Mouse (Mus musculus): Measurements from ENCODE around the gene Pde12. TPM values are rescaled to one million over a fixed set of nuclear protein-coding genes. Genes with fewer than 3 reads are reported as not detected.

Gene Pde12
- polyA plus RNA-seq (2015; fragmentation: Nextera tagmentation; extraction: Ambion mirVana), result 3.4 and 4.2 TPM in 2 replicates

DNA sequence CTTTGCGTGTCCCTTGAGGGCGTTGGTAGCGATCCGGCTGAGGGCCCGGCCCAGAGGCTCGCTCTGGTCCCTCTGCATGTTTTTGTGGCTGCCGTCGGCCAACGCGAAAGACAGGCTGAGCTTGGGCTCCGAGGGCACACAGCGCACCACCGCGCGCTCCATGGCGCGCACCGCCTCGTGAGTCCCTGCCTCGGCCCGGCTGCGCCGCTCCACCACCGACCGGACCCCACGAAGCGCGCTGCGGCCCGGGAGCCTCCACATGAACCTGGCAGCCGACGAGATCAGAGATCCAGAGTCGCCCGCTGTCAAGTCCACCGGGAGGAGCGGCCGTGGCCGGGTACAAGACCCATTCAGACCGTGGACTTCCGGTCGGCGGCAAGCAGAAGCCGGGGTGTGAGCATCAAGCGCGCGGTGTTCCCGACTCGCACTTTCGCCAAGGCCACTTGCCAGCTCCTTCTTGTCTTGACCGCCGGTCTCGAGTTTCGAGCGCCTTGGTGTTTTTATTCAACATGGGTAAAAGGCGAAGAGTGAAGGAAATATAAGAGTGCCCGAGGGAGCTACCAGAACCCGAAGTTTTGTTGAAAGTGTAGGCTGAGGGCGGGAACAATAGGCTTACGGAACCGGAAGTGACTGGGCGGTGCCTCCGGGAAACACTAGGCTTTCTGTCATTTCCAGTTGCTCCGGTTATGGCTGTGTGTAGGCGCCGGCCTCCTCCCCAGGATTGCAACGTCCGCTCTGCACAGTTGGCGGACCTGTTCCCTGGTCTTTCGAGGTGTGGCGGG, at the start of gene Pde12:
Gene Pde12, minus strand, starts transcription at position 592 of the 782 bp plus-strand sequence.

DNA sequence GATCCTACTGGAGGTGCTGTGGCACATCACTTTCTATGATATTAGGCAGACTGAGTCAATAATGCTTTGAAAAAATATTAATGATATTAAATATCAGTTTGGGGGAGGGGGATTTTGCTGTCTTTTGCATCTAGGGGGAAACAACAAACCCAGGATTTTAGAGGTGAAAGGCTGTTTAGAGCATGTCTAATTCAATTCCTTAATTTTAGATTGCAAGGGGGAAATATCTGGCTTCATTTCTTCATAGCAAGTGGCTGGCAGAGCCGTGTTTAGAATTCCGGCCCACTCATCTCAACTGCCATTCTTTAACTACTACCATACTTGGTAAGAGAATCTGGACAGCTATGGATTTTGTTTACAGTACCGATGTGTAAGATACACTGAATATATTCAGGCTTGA, 23.3 kb upstream of the Pde12 start, which contains the start of gene Dnah12:
Gene Dnah12, plus strand, starts transcription at position 301 of the 400 bp plus-strand sequence.

DNA sequence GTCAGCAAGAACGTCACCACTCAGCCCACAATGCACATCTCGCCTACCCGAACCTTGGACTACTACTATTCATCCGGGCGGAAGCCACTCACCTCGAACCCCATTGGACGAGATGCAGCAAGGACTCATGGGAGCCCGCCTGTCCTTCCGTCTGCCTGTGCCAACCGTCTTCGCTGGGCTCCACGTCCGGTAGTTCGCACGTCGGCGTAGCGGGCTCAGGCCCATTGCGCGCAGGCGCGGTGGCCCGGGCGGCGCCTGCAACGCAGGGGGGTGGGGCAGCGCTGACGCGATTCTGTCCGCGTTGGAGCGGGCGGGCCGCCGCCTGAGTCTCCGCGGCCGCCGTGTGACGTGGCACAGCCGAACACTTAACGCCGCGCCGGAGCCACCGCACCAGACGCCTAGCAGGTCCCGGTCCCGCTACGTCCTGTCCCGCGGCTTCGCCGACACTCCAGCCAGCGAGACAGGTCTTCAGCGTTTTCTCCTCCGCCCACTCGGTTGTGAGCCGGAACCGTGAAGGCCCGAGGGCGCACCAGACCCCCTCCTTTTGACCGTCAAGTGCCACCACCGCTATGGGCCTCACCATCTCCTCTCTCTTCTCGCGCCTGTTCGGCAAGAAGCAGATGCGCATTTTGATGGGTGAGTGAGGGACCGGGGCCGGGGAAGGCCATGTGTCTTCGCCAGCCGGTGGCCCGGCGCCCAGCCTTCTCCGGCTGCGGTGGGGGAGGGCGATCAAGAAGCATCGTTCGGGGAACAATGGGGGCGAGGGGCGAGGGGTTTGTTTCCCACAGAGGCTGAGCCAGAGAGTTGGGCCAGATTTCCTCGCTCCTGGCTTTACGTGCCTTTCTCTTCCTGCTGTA, 31.6 kb downstream of the Pde12 start, which contains the start of gene Arf4:
Gene Arf4, plus strand, starts transcription at position 224 of the 857 bp plus-strand sequence.

Small RNAs within 50 kb of the gene (microRNA-seq; reads per million reads assigned to microRNA genes)
- gene Mir7672, result 0 to 0.41 reads per million in 2 experiments

Other genes with a start within 250 kb of the Pde12 start
- gene Slmap, start 135.0 kb downstream of the Pde12 start, polyA plus RNA-seq (2015; fragmentation: Nextera tagmentation; extraction: Ambion mirVana), result 30.2 and 41.0 TPM in 2 replicates
- 14.3 and 14.6 TPM in 2 replicates for gene Dennd6a, start 96.0 kb downstream of the Pde12 start, polyA plus RNA-seq (2015; fragmentation: Nextera tagmentation; extraction: Ambion mirVana)
- gene Arf4, start 31.8 kb downstream of the Pde12 start, polyA plus RNA-seq (2015; fragmentation: Nextera tagmentation; extraction: Ambion mirVana), result 230 and 283 TPM in 2 replicates
- gene Dnah12, start 23.4 kb upstream of the Pde12 start, polyA plus RNA-seq (2015; fragmentation: Nextera tagmentation; extraction: Ambion mirVana), result 0.13 TPM in 2 replicates
- gene Asb14, start 224.7 kb upstream of the Pde12 start, polyA plus RNA-seq (2015; fragmentation: Nextera tagmentation; extraction: Ambion mirVana), result 4.8 and 5.1 TPM in 2 replicates

Data from skeletal muscle tissue, postnatal 0 days (tissue).